Mouse (Mus musculus) heart, embryonic 10.5 days (tissue): Measurements from ENCODE around the gene Pls1. TPM values are rescaled to one million over a fixed set of nuclear protein-coding genes. Genes with fewer than 3 reads are reported as not detected.

Experiments used
- DNase-seq: peaks from one replicate; pipeline ENCODE4 v3.0.0-alpha.2; 2017; ENCODE audit warnings: low spot score
- H3K27ac ChIP-seq: fragments of 300-500 bp; sonication (generic); 2 replicates; pipeline ENCODE4 v1.5.1; 2016; ENCODE audit warnings: mild to moderate bottlenecking
- H3K27me3 ChIP-seq: fragments of 300-500 bp; sonication (generic); 2 replicates; pipeline ENCODE4 v1.6.1; 2016; ENCODE audit warnings: mild to moderate bottlenecking; ENCODE audit not compliant: poor library complexity, insufficient read depth, severe bottlenecking
- H3K36me3 ChIP-seq: fragments of 300-500 bp; sonication (generic); 2 replicates; pipeline ENCODE4 v1.6.1; 2016; ENCODE audit warnings: mild to moderate bottlenecking, moderate library complexity
- H3K4me1 ChIP-seq: fragments of 300-500 bp; sonication (generic); 2 replicates; pipeline ENCODE4 v1.6.1; 2016; ENCODE audit warnings: mild to moderate bottlenecking
- H3K4me3 ChIP-seq: fragments of 300-500 bp; sonication (generic); 2 replicates; pipeline ENCODE4 v1.5.1; 2016; ENCODE audit warnings: mild to moderate bottlenecking, moderate library complexity
- H3K9me3 ChIP-seq: fragments of 300-500 bp; sonication (generic); 2 replicates; pipeline ENCODE4 v1.6.1; 2016; ENCODE audit warnings: mild to moderate bottlenecking, moderate library complexity
- WGBS: fragments of 180-500 bp; shearing (Covaris S2); methylation state at CpG from one replicate; pipeline ENCODE4 v1.1.7; 2016; 5-methylcytosine and 5-hydroxymethylcytosine counted together
- polyA plus RNA-seq: library from polyadenylated mRNA; unstranded; fragments of >200 nt; fragmentation: Nextera tagmentation; extraction: Ambion mirVana; gene quantifications from 2 replicates; pipeline ENCODE4 v1.2.1, GENCODE M21; 2016

Pls1 gene
- 1.5 and 4.5 TPM in 2 replicates for polyA plus RNA-seq

DNA sequence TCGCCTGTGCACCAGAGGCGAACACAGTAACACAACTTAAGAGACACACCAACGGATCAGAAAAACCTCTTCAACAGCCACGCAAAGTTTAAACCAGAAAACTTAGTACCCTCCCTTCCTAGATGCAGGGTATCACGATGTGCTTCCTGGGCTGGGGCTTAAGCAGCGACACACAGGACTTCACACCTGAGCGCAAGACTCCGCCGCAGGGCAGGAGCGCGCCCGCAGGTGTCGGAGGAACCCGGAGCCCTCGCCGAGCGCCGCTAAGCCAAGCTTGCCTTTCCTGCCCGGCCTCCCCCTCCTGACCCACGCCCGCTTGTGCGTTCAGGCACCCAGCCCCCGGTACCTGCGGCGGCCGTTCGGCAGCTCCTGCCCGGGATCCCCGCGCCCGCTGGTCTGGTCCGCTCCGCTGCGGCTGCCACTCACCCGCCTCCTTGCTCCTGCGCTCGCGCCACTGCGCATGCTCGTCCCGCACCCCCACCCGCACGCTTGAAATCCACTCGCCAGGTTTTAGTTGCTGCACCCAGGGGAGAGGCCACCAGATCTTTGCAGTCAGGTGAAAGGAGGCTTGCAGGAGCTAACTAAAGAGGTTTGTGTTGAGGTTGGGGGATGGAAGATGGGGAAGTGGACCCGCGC is at the start of gene Pls1:
Gene Pls1 (minus strand): TSS at position 487 of the 636 bp plus-strand sequence.
- Histone ChIP-seq H3K36me3 (no peaks in the 10 kb centered on the region), H3K27me3 (peaks cover 32% of the 10 kb centered on the region), H3K4me1 (peaks cover 9% of the 10 kb centered on the region; the same call in 1 of the 2 replicates), H3K4me3 (peak within 1 kb of the TSS; percentile 70), H3K9me3 (no peaks in the 10 kb centered on the region), H3K27ac (peak within 1 kb of the TSS; percentile 70)
- peak; percentile 86 for DNase-seq
- WGBS, result under 1% methylated on average over 44 of the region's 46 CpGs

DNA sequence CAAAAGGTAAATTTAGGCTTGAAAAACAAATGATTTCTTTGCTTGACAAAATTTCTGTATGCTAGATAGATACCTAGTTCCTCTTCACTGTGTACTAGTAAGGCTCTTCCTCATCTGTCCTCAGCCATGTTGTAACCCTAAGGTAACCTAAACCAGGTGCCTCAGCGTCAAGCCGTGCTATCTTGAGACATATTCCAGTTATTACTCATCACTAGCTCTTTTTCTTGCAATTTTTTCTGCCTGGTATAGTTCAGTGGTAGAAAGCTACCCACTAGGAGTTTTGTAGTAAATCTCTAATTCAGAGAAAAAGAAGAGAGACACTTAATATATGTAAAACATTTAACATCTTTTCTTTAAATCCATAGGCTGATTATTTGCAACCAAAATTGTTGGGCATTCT is 37.6 kb upstream of the Pls1 start:
- H3K9me3 ChIP-seq, result no peaks in the 10 kb centered on the region
- 93% methylated on average over 2 of the region's 2 CpGs for WGBS
- no peak for DNase-seq
- peaks cover 29% of the 10 kb centered on the region for H3K36me3 ChIP-seq
- no peak overlapping the region for H3K27ac ChIP-seq
- H3K27me3 ChIP-seq, result no peaks in the 10 kb centered on the region
- no peak overlapping the region for H3K4me3 ChIP-seq
- H3K4me1 ChIP-seq, result no peaks in the 10 kb centered on the region

DNA sequence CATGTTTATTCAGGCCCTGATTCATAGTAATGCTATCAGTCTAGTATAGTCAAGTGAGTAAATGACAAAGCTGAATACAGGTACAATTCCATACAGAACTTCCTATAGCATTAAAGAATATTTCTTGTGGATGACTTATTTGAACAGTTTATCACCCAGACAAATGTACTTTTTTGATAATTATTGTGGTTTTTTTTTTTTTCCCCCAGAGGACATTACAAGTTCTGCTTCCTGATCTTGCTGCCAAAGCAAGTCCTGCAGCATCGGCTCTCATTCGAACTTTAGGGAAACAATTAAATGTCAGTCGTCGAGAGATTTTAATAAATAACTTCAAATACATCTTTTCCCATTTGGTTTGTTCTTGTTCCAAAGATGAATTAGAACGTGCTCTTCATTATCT is 33.1 kb upstream of the Pls1 start:
- H3K27ac ChIP-seq, result no peak overlapping the region
- H3K9me3 ChIP-seq, result no peaks in the 10 kb centered on the region
- H3K4me3 ChIP-seq, result no peak overlapping the region
- 89% methylated on average over 5 of the region's 5 CpGs for WGBS
- no peaks in the 10 kb centered on the region for H3K4me1 ChIP-seq
- H3K27me3 ChIP-seq, result no peaks in the 10 kb centered on the region
- peaks cover 21% of the 10 kb centered on the region for H3K36me3 ChIP-seq
- no peak for DNase-seq

DNA sequence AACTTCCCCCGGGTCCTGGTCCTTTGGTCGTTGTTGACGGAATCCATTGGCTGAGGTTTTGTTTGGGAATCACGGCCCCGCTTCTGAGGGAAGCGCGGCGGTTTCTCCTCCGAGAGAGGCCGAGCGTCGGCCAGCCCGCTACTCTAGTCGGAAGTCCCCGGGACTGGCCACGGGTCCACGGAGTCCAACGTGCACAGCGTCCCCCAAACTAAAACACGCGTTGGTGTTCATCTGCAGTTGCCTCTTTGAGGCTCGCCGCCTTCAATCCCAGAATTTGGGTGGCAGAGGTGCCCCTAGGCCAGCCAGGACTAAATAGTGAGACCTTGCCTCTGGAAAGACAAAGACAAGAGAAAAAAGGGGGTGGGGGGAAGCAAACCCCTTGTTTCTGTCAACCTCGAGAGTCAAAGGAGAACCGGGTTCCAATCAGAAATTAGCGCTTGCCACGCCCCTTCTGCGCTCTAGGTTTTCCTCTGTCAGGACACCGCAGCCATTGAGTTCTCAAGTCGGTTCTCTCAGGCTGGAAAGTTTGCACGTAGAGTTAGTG is 13.0 kb upstream of the Pls1 start:
- Histone ChIP-seq H3K27ac (peak overlapping the region; percentile 96), H3K4me3 (peak overlapping the region; percentile 92), H3K36me3 (peaks cover 3% of the 10 kb centered on the region; the same call in 1 of the 2 replicates), H3K27me3 (no peaks in the 10 kb centered on the region), H3K4me1 (0 out of 2 replicates have a peak, but pooled peaks cover 4% of the 10 kb centered on the region), H3K9me3 (no peaks in the 10 kb centered on the region)
- peak; percentile 84 for DNase-seq
- WGBS, result under 1% methylated on average over 31 of the region's 31 CpGs

DNA sequence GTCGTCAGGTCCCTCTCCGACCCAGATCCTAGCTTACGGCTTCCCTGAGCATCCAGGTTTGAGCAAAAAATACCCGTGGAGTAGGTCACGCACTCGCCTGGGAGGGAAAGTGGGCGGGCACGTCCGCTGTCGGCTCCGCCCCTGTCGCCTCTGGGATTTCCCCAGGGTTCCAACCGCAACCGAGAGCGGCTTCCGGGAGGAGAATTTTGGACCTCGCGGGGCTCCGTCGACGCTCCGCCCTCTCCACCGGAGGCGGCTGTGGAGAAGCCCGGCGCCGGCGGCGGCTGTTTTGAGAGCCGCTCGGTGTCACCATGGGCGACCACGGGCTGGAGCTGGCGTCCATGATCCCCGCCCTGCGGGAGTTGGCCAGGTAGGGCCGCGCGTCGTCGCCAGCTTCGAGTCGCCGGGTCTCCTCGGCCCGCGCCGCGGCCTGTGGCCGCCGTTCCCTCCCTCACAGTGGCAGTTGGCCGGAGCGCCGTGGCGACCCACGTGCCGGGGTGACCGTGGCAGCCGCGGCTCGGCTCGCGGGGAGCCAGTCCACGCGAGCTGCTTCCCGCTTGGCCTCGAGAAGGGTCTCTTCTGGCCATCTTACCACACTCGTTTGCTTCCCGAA is 12.4 kb upstream of the Pls1 start, which contains the start of gene Atr:
Gene Atr (plus strand): TSS at position 184 of the 613 bp plus-strand sequence.
- WGBS, result under 1% methylated on average over 66 of the region's 69 CpGs
- Histone ChIP-seq H3K27ac (peak within 1 kb of the TSS; percentile 96), H3K4me1 (0 out of 2 replicates have a peak, but pooled peaks cover 4% of the 10 kb centered on the region), H3K36me3 (no peaks in the 10 kb centered on the region), H3K9me3 (no peaks in the 10 kb centered on the region), H3K4me3 (peak within 1 kb of the TSS; percentile 92), H3K27me3 (no peaks in the 10 kb centered on the region)
- DNase-seq, result peak; percentile 95

DNA sequence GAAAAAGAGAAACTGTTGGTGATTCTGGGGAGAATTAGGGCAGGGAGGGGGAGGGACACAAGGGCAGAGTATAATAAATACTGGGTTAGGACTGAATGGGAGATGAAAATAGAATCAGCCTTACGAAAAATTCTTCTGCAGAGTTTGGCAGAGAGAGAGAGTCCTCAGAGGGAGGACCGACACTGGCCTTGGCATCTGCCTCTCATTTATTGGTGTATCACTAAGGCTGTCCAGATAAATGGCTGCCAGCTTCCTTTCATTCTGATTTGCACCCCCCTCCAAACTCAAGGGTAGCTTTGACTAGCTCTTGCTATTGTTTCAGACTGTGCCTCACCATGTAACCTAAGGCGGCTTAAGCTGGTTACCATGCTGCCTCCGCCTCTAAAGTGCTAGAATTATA is 10.9 kb upstream of the Pls1 start:
- Histone ChIP-seq H3K4me3 (no peak overlapping the region), H3K36me3 (no peaks in the 10 kb centered on the region), H3K27me3 (no peaks in the 10 kb centered on the region), H3K9me3 (no peaks in the 10 kb centered on the region), H3K27ac (no peak overlapping the region), H3K4me1 (peaks cover 4% of the 10 kb centered on the region; the same call in 1 of the 2 replicates)
- DNase-seq, result no peak
- 84% methylated on average over 4 of the region's 4 CpGs for WGBS

DNA sequence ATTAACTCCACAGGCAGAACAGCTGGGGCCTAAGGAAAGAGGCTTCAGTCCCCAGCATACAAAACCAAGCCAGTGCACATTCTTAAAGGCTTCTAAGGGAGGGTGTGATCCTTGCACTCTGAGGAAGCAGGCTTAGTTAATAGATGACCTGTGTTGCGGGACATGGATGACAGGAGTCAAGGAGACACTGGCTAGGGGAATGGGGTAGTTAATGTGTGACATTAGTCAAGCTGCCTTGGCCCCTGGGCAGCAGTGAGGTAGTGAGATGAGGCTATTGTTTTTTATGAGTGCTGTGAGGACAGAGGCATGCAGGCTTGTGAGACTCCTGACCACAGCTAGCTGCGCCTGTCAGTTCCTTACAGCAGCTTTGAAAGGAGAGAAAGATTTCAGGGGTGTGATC is 9.8 kb upstream of the Pls1 start:
- 75% methylated on average over 2 of the region's 2 CpGs for WGBS
- Histone ChIP-seq H3K36me3 (no peaks in the 10 kb centered on the region), H3K27me3 (no peaks in the 10 kb centered on the region), H3K4me3 (no peak overlapping the region), H3K27ac (no peak overlapping the region), H3K9me3 (no peaks in the 10 kb centered on the region), H3K4me1 (peaks cover 4% of the 10 kb centered on the region; the same call in 1 of the 2 replicates)
- DNase-seq, result no peak

DNA sequence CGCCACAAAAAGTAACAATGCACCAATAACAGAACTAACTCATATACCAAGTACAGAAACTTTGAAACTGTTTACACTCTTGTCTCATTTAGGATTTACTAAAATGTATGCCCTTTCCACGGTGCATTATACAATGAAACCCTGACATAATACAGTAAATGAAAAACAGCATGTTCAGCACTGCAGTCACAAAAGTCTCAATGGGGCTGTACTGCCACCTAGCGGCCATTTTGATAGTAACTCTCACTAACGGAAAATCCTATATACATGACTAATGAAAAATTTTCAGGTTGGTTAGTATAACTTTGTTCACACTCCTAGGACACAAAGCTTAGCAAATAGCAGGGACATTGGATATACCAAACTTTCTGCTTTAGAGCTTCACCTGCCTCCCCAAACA is 7.8 kb upstream of the Pls1 start:
- no peak overlapping the region for H3K27ac ChIP-seq
- H3K4me1 ChIP-seq, result peaks cover 4% of the 10 kb centered on the region; the same call in 1 of the 2 replicates
- H3K9me3 ChIP-seq, result no peaks in the 10 kb centered on the region
- DNase-seq, result no peak
- H3K36me3 ChIP-seq, result no peaks in the 10 kb centered on the region
- H3K4me3 ChIP-seq, result no peak overlapping the region
- WGBS, result 27% methylated on average over 4 of the region's 4 CpGs
- no peaks in the 10 kb centered on the region for H3K27me3 ChIP-seq

DNA sequence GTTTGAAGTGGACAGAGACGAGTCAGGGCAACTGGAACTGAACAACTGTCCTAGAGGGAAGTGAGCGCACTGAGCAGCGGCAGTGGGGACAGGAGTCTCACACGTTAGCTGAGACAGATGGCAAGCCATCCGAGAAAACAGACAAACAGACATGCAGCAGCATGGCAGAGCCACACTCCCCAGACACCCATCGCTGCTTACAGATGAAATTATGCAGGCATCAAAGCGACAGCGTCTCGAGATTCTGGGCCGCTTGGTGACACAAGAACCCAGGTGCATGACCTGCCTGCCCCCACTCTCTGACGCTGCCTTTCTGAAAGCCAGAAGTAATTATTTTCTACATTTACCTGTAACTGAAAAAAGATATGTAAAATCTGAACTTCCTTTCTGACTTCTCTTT is 6.6 kb upstream of the Pls1 start:
- Histone ChIP-seq H3K27ac (no peak overlapping the region), H3K4me3 (no peak overlapping the region), H3K27me3 (peaks cover 1% of the 10 kb centered on the region; the same call in 1 of the 2 replicates), H3K36me3 (no peaks in the 10 kb centered on the region), H3K4me1 (no peaks in the 10 kb centered on the region; the same call in 1 of the 2 replicates), H3K9me3 (no peaks in the 10 kb centered on the region)
- WGBS, result 64% methylated on average over 11 of the region's 11 CpGs
- DNase-seq, result no peak

DNA sequence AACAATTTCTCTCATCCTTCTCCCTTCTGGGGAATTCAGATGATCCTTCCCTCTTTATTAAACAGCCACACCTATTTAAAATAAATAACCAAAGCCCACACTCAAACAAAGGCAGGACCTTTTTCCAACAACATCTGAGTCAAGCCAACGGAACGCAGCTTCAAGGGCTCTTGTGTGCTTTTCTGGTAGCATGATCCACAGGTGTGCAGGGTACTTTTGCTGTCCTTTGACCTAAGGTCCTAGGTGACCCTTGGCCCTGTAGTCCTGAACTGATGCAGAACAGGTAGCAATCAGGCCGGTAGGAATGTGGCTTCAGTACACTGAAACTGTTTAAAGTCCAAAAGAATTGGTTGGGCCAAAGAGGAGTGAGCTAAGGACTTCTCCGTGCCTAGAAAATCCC is 600 bp upstream of the Pls1 start:
- H3K4me3 ChIP-seq, result no peak overlapping the region; the same call in 1 of the 2 replicates
- no peak overlapping the region for H3K27ac ChIP-seq
- H3K4me1 ChIP-seq, result peaks cover 9% of the 10 kb centered on the region; the same call in 1 of the 2 replicates
- H3K36me3 ChIP-seq, result no peaks in the 10 kb centered on the region
- DNase-seq, result no peak
- 63% methylated on average over 4 of the region's 4 CpGs for WGBS
- no peaks in the 10 kb centered on the region for H3K9me3 ChIP-seq
- H3K27me3 ChIP-seq, result peaks cover 32% of the 10 kb centered on the region

DNA sequence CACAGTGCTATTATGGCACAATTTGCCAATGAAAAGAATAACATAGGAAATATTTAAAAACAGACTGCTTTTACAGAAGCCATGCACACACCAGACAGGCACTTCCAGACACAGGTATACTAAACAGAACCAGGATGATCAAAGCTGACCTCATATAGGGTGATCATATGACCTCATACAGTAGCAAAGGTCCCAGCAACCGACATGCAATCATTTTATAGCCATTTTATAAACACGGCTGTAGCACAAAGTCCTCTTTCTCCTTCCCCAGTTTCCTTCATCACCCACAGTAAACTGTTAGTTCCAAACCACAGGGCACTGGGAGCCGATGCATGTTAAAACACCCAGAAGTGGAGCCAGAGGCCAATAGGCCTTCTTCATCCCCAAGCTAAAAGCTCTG is 5.7 kb downstream of the Pls1 start:
- H3K4me1 ChIP-seq, result no peaks in the 10 kb centered on the region
- no peak for DNase-seq
- H3K9me3 ChIP-seq, result no peaks in the 10 kb centered on the region
- H3K4me3 ChIP-seq, result no peak overlapping the region
- H3K27me3 ChIP-seq, result peaks cover 16% of the 10 kb centered on the region
- H3K36me3 ChIP-seq, result no peaks in the 10 kb centered on the region
- no peak overlapping the region for H3K27ac ChIP-seq
- WGBS, result 81% methylated on average over 3 of the region's 3 CpGs

DNA sequence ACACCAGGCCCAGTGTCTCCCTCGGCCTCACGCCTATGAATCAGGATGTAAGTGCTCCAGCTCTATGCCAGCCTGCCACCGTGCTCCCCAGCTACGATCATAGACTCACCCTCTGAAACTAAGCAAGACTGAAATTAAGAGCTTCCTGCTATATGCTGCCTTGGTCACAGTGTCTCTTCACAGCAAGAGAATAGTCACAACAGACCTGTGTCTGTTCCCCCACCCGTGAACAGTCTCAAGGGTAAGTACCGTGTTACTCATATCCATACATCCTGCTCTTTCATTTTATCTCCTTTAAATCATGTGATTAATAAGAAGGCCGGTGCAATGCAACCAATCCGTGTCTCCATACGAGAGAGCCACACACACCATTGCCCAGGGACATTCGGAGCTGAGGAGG is 9.4 kb downstream of the Pls1 start:
- H3K27ac ChIP-seq, result no peak overlapping the region
- no peaks in the 10 kb centered on the region for H3K36me3 ChIP-seq
- no peak overlapping the region for H3K4me3 ChIP-seq
- no peaks in the 10 kb centered on the region for H3K9me3 ChIP-seq
- DNase-seq, result no peak
- no peaks in the 10 kb centered on the region for H3K27me3 ChIP-seq
- WGBS, result 86% methylated on average over 10 of the region's 10 CpGs
- H3K4me1 ChIP-seq, result no peaks in the 10 kb centered on the region

DNA sequence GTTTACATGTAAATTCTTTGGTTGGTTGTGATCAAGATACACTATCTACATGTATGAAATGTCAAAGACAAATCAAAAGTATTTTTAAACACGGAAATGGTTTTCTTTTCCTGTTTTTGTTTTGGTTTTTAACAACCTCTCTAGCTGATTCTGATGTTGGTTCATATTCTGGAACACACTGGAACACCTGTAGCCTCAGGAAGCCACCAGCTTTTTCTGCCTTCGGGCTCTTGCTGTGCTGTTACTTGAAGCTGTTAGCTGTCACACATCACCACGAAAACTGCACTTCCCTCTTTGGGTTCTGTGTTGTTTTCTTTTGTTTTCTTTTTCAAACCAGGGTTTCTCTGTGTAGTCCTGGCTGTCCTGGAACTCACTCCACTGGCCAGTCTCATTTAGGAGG is 10.3 kb downstream of the Pls1 start:
- H3K36me3 ChIP-seq, result no peaks in the 10 kb centered on the region
- no peak for DNase-seq
- WGBS, result 65% methylated on average over 3 of the region's 3 CpGs
- no peaks in the 10 kb centered on the region for H3K9me3 ChIP-seq
- no peaks in the 10 kb centered on the region for H3K4me1 ChIP-seq
- H3K27me3 ChIP-seq, result no peaks in the 10 kb centered on the region
- H3K27ac ChIP-seq, result no peak overlapping the region
- no peak overlapping the region for H3K4me3 ChIP-seq
